Mouse (Mus musculus) induced T-regulatory cell, adult 2 months (primary cell): ENCODE data around the gene Gm37419.
A peak's percentile ranks its signal among the peaks of the same experiment; 100 is the strongest.

ENCODE experiments used
- DNase-seq: peaks from one replicate; pipeline ENCODE4 v3.0.0-alpha.2; 2012; ENCODE audit warnings: low read depth

Gene Gm37419

DNA sequence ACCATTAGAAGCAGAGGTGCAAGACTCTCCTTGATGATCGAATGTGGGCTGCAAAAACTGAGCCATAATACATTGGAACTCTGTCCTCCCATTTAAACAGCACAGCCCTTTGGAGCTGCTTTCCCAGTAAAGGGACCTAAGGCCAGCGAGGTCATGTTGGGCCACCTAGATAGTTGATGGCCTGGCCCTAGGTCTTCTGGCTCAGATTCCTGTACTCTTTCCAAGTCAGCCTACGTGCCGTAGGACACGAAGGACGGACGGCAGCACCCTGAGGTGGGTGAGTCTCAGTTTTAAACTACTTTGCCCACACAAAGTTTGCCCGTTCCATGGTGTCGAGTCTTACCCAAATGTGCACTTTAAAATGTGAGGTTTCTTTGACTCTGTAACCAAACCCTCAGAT, 8.8 kb upstream of the Gm37419 start:
- no peak for DNase-seq

DNA sequence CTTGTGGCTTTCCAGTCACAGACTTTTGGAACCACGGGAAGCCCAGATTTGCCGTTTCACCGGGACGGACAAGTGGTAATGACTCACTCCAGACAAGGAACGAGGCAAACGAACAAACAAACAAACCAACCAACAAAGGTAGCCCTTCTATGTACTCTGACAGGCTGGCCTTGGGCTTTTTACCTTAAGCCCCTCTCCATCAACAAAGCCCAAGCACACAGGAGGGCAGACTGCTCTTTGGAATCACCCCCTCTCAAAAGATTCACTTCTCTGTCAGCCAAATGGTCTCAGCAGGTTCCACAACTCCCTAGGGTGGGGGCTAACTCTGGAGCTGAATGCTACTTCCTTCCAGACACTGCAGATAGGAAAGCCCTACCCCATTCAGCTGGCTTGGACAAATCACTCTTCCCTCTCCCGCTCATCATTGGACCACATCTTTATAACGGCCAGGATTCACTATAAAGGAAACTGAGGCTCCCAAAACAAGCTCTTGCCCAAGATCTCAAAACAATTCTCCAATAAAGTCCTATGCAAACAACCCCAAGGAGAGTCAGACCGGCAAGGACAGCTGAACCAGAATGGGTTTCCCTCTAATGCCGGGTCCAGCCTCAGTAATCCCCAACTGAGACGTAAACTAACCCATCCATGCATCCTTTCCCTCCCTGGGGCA, 7.9 kb upstream of the Gm37419 start:
- DNase-seq: no peak

DNA sequence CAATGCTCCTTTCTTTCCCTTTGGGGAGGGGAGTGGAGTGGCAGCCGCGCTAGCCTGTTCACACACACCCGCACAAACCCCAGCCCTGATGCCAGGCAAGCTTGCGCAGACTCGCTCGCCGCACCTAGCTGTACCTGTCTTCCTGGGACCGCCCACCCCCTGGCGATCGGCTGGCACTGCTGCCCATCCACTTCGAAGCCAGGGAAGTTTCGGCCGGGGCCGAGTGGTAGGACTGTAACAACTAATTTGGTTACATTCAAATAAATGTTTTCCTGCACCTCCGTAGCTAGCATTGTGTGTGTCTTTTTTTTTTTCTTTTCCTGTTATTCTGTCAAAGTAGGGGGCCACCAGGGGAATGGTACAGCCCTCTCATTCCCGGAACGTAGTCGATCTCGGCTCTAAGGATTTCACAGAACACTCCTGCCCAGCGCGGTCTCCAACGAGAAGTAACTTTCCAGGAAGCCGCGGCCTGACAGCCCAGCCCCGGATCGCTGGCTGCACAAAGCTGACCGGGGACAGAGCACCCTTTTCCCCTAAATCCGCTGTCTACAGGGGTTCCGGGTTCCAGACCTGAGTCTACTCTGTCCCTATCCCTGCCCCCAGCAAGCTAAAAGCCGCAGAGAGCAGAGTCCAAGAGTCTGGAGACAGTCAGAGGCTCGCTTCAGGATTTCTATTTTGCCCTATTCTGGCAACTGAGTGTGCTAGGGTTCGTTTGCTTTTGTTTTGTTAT, 7.1 kb upstream of the Gm37419 start:
- DNase-seq: peak; percentile 24

DNA sequence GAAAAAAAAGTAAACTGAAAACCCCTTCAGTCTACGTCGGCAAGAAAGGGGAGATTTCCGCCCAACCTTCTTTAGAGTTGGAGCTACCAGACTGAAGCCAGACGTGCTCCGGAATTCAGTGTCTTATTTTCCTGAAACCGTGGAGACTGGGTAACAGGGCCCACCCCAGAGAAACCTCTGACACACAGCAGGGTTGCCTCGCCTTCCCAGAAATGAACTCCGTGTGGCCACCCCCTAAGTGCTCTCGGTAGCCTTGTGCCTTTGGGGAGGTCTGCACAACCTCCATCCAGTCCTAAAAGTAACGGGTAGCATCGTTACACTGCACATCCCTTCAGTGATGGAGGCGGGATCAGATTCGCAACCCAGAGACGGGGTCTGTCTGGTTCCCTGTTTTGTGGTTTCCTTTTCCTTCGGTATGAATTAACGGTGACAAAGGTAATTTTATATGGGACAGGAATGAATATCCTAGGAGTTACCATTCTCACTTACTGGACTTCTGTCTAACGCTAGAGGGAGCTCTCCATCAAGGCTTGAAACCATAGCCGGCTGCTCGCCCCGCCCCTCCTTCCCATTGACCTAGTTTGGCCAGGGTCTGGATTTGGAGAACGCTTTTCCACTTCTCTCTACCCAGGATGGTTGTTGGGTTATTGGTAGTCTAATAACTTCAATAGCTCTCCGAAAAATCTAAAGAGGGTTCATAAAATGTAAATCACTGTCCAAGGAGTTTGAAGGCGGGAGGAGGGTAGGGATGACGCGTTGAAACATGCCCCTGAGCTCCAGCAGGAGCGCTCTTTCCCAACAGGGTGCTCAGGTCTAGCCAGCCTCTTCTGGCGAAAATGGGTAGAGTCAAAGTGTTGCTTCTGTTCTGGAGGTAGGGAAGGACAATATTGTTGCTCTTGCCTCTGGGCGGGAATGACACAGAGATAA, 6.1 kb upstream of the Gm37419 start:
- peak; percentile 91 for DNase-seq

DNA sequence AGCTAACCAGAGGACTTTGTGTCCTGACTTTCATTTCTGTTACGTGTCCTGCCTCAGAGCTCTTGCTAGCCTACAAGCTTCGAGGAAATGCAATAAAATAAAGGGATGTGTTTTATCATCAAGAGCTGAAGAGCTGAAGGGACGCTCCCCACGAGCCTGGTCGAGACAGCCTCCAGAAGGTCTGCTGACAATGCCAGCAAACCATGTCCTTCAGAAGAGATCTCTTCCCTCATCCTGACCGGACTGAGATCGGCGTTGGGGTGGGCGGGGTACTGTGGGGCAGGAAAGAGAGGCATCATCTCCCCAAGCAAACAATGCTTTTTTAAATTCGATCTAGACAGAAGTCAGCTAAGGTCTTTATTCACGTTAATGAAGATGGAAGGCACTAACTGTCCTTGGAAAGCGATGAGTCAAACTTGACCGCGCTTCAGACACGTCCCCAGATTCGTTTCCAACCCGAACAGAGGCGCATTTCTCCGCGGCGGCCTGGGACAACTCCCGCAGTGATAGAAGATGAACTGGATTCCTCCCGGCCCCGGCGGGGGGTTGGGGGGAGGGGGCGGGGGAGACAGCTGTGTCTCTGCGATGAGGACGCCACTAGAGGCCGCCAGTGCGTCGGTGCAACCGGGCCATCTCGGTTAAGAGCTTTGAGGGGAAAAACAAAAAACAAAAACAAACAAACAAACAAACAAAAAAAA, 5.2 kb upstream of the Gm37419 start:
- DNase-seq: peak; percentile 81

DNA sequence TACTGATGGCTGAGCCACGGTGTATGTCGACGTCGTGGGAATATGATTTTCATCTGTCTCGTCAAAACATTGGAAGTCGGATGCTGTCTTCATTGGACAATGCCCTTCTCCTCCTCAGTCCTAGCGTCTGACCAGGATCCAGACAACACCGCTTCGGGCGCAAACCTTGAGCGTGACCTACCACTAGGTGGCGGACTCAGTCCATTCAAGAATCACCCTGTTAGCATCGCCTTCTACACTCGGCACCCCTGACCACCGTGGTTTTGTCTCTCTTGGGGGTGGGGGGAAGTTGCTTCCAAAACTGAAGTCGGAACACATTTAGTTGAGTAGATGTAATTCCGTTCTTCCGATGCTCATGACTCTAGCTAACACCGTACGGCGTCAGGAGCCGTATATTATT, 4.1 kb upstream of the Gm37419 start:
- peak; percentile 92 for DNase-seq

DNA sequence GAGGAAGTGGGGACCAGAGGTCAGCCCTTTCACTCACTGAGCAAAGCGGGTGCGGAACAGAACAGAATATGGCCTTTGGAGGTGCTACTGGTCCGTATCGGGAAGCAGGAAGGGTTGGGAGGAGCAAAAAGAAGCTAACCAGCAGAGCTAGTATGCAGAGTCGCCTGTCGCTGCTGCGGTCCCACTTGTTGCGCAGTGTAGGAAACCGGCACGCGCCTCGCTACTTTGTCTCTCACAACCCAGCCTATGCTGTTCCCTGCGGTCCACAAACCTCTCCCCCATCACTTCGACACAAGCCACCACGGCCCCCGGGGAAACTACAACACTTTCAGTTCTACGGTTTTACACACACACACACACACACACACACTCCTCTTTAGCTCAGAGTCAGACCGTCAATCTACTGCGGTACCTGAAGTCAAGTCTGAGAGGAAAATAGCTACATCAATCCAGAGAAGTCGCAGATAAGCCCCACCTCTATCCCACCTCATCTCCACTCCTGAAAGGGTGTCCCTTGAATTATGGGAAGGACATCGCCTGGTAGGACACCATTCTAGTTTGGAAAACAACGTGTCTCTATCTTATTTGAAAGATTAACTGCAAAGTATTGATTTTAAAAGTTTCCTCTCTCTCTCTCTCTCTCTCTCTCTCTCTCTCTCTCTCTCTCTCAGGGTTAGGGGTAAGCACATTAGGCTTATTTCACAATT, 3.4 kb upstream of the Gm37419 start:
- peak; percentile 83 for DNase-seq

DNA sequence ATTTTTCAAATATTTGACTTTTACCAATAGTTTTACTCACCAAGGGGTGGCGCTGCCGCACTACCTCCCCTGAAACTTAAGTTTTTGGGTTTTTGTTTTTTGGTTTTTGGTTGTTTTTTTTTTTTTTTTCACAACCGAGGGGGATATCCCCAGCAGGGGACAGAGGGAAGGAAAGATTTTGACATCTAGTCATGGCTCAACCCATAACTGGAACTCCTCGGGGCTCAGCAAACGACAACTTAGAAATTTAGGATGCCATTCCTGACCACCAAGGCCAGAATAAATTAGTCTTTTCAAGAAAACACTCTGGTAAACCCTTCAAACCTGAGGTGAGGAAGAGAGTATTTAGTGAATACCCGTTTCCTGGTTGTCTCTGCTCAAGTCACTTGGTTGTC, 2.8 kb upstream of the Gm37419 start:
- peak; percentile 87 for DNase-seq

DNA sequence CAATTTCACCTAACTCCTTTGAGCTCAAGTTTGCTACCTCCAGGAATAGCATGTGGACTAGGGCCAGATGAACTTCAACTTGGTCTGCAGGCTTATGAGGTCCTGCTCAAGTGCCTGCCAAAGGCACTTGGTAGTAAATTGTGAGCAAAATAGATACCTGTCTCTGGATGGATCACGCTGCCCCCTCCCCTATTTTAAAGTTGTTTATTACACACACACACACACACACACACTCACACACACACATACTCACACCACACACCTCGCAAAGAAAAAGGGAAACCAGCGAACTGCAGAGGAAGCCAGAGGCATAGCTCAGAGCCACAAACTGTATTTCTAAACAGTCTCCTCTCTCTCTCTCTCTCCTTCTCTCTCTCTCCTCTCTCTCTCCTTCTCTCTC, 2.1 kb upstream of the Gm37419 start:
- DNase-seq: peak; percentile 70

DNA sequence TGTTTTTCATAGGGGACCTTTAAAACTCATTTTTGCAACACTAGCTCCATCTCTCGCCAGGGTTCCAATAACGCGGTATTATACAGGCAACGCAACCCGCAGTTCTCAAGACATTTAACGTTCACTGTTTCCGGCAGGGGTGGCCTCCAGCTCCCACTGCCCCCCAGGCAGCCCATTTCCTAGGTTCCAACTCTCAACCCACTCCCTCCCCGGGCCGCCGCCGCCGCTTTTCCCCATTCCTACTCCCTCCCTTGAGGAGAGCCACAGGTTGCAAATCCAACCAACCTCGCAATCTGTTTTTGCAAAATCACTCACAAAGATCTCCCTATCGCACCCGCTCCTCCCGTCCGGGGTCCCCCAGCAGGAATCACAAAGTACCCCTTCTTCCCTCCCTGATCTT, 1.4 kb upstream of the Gm37419 start:
- DNase-seq: peak; percentile 62

DNA sequence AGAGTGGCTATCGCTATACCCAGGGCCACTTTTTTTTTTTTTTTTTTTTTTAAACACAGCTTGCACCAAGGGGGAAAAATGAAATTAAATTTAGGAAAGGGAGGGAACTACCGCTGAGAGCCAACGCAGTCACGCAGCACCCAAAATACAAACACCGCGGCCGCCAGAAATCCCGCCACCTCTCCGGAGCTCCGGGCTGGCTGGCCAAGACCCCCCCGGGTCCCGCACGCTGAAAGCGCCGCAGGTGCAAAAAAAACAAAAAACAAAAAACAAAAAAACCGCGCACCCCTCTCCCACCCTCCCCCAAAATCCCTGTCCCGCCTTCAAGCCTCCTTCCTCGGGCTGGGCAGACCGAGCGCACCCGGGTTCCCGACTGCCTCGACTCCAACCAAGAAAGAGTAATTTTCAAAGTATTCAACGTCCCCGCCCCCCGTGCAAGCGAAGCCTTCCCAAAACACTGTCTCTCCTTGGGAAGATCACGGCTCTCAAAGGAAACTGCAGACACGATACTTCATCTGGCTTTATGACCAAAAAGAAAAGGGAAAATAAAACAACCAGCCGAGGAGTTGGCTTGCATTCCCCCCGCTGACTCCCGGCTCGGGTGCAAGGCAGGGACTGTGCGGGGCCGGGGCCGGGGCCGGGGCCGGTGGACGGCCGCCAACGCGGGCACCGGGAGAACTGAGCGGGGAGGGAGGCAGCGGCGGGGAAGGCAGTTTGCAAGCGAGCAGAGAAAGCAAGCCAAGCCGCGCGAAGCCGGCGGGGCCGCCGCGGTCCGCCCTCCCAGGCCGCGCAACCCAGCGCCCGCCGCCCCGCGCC, 733 bp upstream of the Gm37419 start:
- DNase-seq: peak; percentile 65

DNA sequence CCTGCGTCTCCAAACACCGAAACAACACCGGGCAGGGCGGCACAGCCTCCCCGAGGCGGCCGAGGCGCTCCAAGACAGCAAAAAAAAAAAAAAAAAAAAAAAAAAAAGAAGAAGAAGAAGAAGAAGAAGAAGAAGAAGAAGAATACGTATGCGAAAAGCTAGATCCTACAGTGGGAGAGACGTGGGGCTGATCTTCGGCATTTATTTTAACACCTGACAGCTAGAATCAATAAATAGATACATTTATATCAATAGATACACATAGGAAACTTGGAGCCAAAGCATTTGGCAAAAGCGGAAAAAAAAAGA, 171 bp upstream of the Gm37419 start:
- no peak for DNase-seq

DNA sequence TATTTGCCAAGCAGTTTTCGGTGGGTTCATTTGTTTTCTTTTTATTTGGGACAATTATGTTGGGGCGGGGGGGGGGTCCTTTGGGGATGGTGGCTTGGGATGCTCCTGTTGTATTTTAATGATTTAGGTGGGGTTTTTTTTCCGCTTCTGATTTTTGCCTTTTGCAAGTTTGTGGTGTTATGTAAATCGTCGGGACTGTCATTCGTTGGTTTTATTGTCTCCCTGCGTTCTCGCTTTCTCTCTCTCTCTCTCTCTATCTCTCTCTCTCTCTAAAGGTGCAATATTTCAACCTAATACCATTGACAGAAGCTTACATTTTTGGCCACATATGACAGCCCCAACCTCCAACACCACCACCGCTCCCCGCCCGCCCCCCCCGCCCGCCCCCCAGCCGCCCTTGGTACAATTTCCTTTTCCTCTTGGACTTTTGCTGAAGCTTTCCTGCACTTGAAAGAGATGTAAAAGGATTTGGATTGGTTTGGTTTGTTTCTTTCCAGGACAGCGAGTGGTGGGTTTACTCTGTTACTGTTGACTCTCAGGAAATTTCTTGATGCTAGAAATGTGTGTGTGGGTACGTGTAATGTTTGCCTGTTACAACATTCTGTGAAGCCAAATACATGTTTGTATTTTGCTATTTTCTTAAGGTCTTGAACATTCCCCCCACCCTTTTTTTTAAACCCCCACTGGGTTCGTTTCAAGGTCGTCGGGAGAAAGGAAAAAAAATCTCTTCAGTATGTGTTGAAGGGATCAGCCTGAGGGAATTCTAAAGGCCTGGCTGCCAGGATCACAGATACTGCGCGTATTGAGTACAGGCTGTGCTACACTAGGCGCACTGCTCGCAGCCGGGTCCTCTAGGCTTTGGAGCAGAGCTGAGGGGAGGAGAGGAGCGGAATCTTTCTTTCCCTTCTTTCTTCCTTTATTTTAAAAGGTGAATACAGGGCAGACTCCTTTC, 1.2 kb downstream of the Gm37419 start:
- peak; percentile 61 for DNase-seq

DNA sequence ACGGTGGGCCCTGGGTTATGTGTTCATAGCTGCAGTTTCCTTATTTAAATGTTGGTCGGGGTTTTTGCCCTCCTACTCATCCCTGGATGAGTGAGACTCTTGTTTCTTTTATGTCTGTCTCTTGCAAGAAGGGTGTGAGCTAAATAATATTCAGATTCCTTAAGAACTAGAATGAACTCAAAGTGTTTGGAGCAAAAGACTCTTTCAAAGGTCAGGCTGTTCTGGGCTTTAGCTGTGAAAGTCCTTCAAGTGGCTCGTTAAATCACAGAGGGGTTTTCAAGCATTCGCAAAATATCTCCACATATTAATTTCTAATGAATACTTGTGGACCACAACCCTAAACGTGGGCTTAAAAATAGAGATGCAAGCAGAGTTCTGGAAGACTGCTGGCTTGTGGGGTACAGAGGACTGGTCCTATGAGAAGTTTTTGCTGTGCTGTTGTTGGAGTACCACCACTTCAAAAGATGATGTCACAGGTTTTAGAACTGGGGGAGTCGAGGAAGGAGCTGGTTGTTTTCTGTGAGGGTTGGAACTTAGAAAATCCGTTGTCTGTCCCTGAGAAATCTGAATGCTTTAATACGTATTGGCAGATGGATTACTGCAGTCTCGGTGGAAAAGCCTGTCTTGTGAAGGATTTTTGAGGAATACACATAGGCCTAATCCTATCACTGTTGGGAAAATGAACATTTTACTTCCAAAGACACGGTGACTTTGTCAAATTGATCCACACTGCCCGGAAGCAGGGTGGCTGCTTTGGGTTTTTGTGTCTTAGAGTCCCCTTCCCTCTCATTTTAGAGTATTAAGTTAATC, 2.1 kb downstream of the Gm37419 start:
- peak; percentile 46 for DNase-seq

DNA sequence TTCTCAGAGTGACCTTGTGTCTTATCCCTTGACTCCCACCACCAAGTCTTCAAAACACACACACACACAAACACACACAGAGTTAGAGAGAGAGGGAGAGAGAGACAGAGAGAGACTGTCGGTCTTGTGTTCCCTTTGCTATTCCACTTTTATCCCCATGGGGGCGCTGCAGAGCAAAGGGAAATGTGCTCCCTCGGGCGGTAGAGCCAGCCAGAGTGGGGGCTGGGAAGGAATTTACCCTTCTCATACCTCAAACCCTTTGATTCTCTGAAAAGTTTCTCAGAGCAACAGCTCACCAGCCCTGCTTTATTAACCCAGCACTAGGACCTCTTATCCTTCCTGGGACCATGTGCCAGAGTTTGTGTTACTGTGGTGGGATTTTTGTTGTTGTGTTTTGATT, 2.9 kb downstream of the Gm37419 start:
- peak; percentile 94 for DNase-seq

DNA sequence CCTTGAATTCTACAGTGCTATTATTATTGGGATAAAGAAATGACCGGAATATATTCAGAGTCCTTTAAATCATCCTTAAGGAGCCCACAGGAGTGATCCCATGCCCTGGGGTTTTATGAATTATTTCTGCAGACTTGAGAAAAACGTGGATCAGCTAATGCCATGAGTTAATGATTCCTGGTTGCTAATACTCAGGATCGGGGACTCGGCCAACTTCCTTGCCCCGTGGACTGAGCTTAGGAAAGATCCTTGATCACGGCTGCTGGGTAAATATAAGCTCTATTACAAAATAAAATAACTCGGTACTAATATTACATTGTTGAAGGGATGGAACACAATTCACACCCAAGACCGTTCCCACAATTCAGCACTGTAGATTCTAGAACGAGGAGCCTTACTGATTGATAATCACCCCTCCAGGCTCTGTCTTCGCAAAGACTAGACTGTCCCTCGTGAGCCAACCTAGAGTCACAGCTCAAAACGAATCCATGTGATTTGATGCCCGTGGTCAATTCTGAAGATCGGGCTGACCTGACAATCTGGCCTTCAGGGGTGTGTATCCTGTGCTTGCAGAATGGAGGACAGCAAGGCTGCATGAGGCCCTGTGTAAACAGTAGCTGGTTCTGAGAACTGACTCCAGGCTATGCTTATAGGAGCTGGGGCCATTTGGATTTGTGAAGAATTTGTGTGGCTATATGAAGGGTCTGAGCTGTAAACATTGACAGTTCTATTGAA, 3.7 kb downstream of the Gm37419 start:
- DNase-seq: peak; percentile 16

DNA sequence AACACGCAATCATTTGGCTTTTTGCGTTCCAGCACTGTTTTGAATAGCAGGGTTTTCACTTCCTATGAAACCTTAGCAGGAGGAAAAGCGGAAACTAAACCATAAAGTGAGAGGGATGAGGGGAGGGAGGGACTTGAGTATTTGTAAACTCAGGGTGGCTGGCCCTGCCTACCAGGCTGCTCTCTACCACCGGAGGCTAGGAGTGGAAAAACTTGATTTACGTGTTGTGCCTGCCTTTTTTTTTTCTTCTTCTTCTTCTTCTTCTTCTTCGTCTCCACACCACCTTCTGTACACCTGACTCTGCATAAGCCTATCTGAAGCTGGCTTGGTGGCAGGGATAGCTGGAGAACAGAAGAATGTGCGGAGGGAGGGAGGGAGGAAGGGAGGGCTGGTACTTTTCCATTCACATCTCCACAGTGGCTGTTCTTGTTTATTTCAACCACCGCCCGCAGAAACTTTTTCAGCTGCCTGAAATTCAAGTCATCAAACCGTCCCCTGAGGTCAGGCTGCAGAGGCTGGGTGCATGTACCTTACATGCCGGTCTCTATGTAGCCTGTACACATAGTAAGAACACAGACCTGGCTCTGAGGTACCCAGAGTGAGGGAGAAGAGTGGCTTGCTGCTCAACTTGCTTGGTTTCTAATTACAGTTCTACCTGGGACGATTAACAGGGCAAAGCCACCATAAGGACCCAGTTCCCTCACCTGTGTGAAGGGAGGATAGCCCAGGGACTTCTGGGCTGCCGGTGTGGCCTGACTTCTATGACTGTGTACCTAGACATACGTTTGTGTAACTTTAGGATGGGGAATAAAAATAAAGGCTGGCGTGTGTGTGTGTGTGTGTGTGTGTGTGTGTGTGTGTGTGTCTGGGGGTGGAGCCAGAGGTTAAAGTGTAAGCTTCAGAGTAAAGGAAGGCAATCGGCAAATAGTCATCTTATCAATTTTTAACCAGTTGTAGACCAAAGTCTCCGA, 5.4 kb downstream of the Gm37419 start:
- DNase-seq: peak; percentile 47
